Mouse (Mus musculus) embryo, embryonic 11.5 days (tissue): ENCODE measurements around the gene Ube2dnl2.

Experiments used
- DNase-seq: peaks from one replicate; pipeline ENCODE4 v3.0.0-alpha.2; 2012; ENCODE audit warnings: low read depth, low spot score

The Ube2dnl2 gene

GRCm38 (mm10) chrX:114907282-114907681, at the start of gene Ube2dnl2:
Ube2dnl2 (plus strand) TSS chrX:114907582.
- no peak for DNase-seq

- no peak for DNase-seq
These were observed 11.9 kb upstream of the Ube2dnl2 start for GRCm38 (mm10) chrX:114895489-114895888.

- no peak for DNase-seq
These were observed 9.9 kb upstream of the Ube2dnl2 start for GRCm38 (mm10) chrX:114897506-114897905.

GRCm38 (mm10) chrX:114903391-114903790, 4.0 kb upstream of the Ube2dnl2 start:
- DNase-seq, result no peak

GRCm38 (mm10) chrX:114904712-114905111, 2.7 kb upstream of the Ube2dnl2 start, which contains the start of gene Ube2dnl1:
Ube2dnl1 (plus strand) TSS chrX:114905012.
- no peak for DNase-seq

- DNase-seq, result no peak
These were observed 47.7 kb downstream of the Ube2dnl2 start for GRCm38 (mm10) chrX:114955066-114955465.
